Mouse (Mus musculus) left cerebral cortex, adult 9 months (tissue): ENCODE data around the gene Kcnj15.

Experiments
- DNase-seq, 2 experiments: peaks; one replicate each; pipeline ENCODE4 v3.0.0; 2022; ENCODE audit warnings: low spot score in 2 of 2

Kcnj15 gene

GRCm38 (mm10) chr16:95257266-95257894, at the start of gene Kcnj15:
TSS of gene Kcnj15 (plus strand) at chr16:95257558.
- no peak for DNase-seq

- no peak for DNase-seq
Measured at GRCm38 (mm10) chr16:95208243-95208642, 49.1 kb upstream of the Kcnj15 start.

- no peak for DNase-seq
Measured at GRCm38 (mm10) chr16:95209011-95209466, 48.3 kb upstream of the Kcnj15 start.

- DNase-seq = no peak
Measured at GRCm38 (mm10) chr16:95214251-95215197, 42.8 kb upstream of the Kcnj15 start.

DNA sequence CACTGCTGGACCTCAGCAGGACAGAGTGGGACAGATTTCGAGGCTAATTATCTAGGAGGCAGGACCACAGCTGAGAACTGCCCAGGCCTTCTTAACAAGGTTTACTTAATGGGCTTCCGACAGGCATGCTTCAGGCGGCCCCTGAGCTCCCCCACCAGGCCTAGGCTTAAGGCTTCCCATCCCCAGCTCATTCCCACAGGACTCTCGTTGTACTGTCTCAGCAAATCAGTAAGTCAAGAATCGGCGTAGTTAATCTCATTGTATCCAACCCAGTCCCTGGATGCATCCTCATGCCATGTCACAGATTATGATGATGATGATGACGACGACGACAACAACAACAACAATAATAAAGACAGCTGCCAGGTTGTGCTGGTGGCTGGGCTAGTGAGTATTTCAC, 41.6 kb upstream of the Kcnj15 start:
- DNase-seq = no peak

GRCm38 (mm10) chr16:95216346-95216745, 41.0 kb upstream of the Kcnj15 start:
- no peak for DNase-seq

- DNase-seq = no peak
Measured at GRCm38 (mm10) chr16:95216824-95217223, 40.5 kb upstream of the Kcnj15 start.

DNA sequence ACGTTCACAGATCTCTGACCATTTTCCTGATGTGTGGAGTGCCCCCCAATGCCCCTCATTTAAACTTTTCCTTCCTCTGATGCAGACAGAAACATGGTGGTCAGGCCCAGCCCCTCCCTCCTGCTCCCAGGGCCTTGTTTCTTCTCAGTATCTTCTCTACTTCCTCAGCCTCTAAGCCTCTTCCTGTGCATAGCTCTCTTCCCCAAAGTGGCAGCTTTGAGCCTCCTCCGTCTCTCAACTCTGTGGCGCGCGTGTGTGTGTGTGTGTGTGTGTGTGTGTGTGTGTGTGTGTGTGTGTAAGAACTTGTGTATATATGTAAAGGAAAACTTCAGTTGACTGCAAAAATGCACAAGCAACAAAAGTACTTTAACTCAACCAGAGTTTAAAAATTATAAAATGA, 38.6 kb upstream of the Kcnj15 start:
- no peak for DNase-seq

DNA sequence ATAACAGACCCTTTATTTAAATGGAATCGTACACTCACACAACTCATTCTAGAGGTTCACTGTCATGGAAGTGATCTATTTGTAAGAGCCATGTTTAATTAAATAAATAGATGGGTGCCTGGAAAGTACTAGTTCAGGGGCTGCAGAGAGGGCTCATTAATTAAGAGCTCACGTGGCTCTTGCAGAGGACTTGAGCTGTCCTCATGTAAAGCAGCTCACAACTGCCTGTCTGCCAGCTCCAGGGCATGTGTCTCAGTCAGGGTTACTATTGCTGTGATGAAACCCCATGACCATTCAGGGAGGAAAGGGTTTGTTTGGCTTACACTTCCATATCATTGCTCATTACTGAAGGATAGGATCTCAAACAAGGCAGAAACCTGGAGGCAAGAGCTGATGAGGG, 37.9 kb upstream of the Kcnj15 start:
- no peak for DNase-seq

- no peak for DNase-seq
Measured at GRCm38 (mm10) chr16:95221051-95221450, 36.3 kb upstream of the Kcnj15 start.

- DNase-seq = no peak
Measured at GRCm38 (mm10) chr16:95222026-95222718, 35.2 kb upstream of the Kcnj15 start.

DNA sequence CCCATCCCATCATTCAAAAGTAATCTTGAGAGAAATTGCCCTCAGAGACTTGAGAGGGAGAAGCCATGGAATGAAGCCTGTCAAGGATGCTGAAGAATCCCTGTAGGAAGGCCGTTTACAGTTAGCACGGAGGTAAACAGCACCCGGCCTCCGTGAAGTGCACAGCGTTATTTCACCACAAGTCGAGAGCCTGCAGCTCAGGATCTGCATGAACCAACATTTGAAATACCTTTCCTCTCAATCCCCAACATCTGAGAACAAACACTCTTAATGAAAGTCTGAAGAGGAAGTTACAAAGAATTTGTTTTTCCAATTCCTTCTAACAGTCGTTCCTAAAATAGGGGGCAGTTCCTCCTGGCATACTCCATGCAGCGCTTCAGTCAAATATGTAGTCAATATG, 33.9 kb upstream of the Kcnj15 start:
- no peak for DNase-seq

- no peak for DNase-seq
Measured at GRCm38 (mm10) chr16:95225285-95225684, 32.1 kb upstream of the Kcnj15 start.

GRCm38 (mm10) chr16:95231768-95232167, 25.6 kb upstream of the Kcnj15 start:
- DNase-seq = no peak

DNA sequence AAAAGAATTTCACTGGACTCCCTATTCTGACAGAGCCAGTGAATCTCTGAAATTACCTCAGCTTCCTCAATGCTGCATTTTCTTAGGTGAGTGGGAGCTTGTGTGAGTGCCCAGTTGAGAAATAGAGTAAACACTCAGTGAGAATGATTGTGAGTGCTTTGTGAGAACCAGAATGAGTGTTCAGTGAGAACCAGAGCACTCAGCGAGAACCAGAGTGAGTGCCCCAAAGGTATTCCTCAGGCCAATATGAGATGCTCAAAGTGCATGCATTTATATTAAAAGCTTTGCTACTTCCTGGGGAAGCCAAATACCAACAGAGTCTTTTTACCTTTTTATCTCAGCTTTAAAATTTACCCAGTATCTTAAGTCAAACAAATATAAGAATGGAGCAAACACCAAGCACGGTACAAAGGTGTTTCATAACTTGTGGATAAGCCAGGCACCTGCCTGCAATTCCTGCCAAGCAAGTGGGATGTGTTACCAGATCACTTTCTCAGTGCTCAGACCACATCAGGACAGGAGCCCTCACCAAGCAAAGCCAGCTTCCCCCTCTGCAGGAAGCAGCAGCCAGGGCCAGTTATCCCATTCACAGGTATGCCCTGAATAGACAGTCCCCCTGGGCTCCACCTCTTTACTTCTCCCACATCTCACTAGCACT, 22.3 kb upstream of the Kcnj15 start:
- DNase-seq = no peak

- DNase-seq = peak in 1 of 2 experiments; percentile 7
Measured at GRCm38 (mm10) chr16:95239209-95239925, 18.0 kb upstream of the Kcnj15 start.

- DNase-seq = no peak
Measured at GRCm38 (mm10) chr16:95240688-95241087, 16.7 kb upstream of the Kcnj15 start.

- DNase-seq = peak in 1 of 2 experiments; percentile 18
Measured at GRCm38 (mm10) chr16:95241581-95241980, 15.8 kb upstream of the Kcnj15 start.

GRCm38 (mm10) chr16:95242114-95242513, 15.2 kb upstream of the Kcnj15 start:
- no peak for DNase-seq

- no peak for DNase-seq
Measured at GRCm38 (mm10) chr16:95243401-95243800, 14.0 kb upstream of the Kcnj15 start.
